Mouse (Mus musculus): Measurements from ENCODE around the gene Tenm2. TPM values are rescaled to one million over a fixed set of nuclear protein-coding genes. Genes with fewer than 3 reads are reported as not detected.
A peak's percentile ranks its signal among the peaks of the same experiment; 100 is the strongest.

Tenm2 gene
- polyA plus RNA-seq, 1 experiment from 2014 or later, result 0.16 TPM

- Histone ChIP-seq H3K4me2 (replicated peaks; ENCODE audit: low read depth, low read length) (no peak overlapping the region), H3K4me3 (ENCODE audit: low read depth, low read length) (no peak overlapping the region), H3K36me3 (ENCODE audit: insufficient read depth, low read length) (no peaks in the 10 kb centered on the region), H3K9ac (replicated peaks; ENCODE audit: low read depth) (no peak overlapping the region), H3K4me1 (ENCODE audit: insufficient read depth, low read depth, low read length) (no peaks in the 10 kb centered on the region), H3K27ac (ENCODE audit: low read length) (no peak overlapping the region), H3K27me3 (replicated peaks; ENCODE audit: insufficient read depth, low read length) (no peaks in the 10 kb centered on the region), H3K9me3 (ENCODE audit: low read length) (no peaks in the 10 kb centered on the region)
- DNase-seq (ENCODE audit: low spot score) (no peak), ATAC-seq (no peak)
- TF ChIP-seq EP300 (IDR thresholded peaks at IDR 0.05) (no peak), CTCF (IDR thresholded peaks at IDR 0.05) (no peak)
- 85% methylated on average over 1 of the region's 1 CpGs for WGBS
These were observed 882.5 kb downstream of the Tenm2 start for GRCm38 (mm10) chr11:36353252-36353651.

GRCm38 (mm10) chr11:36351752-36352151 lies 884.0 kb downstream of the Tenm2 start:
- 45% methylated on average over 6 of the region's 6 CpGs for WGBS

GRCm38 (mm10) chr11:36351341-36351740 lies 884.4 kb downstream of the Tenm2 start:
- no peaks in the 10 kb centered on the region for H3K9me3 ChIP-seq (ENCODE audit: low read length)
- H3K36me3 ChIP-seq (ENCODE audit: insufficient read depth, low read length), result no peaks in the 10 kb centered on the region
- ATAC-seq, result no peak
- H3K4me1 ChIP-seq (ENCODE audit: insufficient read depth, low read depth, low read length), result no peaks in the 10 kb centered on the region
- H3K4me3 ChIP-seq (ENCODE audit: low read depth, low read length), result no peak overlapping the region
- no peak overlapping the region for H3K9ac ChIP-seq (replicated peaks; ENCODE audit: low read depth)
- no peaks in the 10 kb centered on the region for H3K27me3 ChIP-seq (replicated peaks; ENCODE audit: insufficient read depth, low read length)
- no peak overlapping the region for H3K4me2 ChIP-seq (replicated peaks; ENCODE audit: low read depth, low read length)
- H3K27ac ChIP-seq (ENCODE audit: low read length), result no peak overlapping the region
- DNase-seq (ENCODE audit: low spot score), result no peak
- 66% methylated on average over 6 of the region's 6 CpGs for WGBS
- TF ChIP-seq EP300 (IDR thresholded peaks at IDR 0.05), result no peak
- no peak for TF ChIP-seq CTCF (IDR thresholded peaks at IDR 0.05)

More at GRCm38 (mm10) chr11:36351752-36352151, 884.0 kb downstream of the Tenm2 start:
- no peak overlapping the region for H3K4me3 ChIP-seq (ENCODE audit: low read depth, low read length)
- H3K27me3 ChIP-seq (replicated peaks; ENCODE audit: insufficient read depth, low read length), result no peaks in the 10 kb centered on the region
- no peaks in the 10 kb centered on the region for H3K9me3 ChIP-seq (ENCODE audit: low read length)
- H3K36me3 ChIP-seq (ENCODE audit: insufficient read depth, low read length), result no peaks in the 10 kb centered on the region
- TF ChIP-seq EP300 (IDR thresholded peaks at IDR 0.05), result no peak
- H3K9ac ChIP-seq (replicated peaks; ENCODE audit: low read depth), result no peak overlapping the region
- DNase-seq (ENCODE audit: low spot score) (no peak), ATAC-seq (no peak)
- no peak overlapping the region for H3K27ac ChIP-seq (ENCODE audit: low read length)
- H3K4me1 ChIP-seq (ENCODE audit: insufficient read depth, low read depth, low read length), result no peaks in the 10 kb centered on the region
- H3K4me2 ChIP-seq (replicated peaks; ENCODE audit: low read depth, low read length), result no peak overlapping the region

GRCm38 (mm10) chr11:36350264-36350663 lies 885.5 kb downstream of the Tenm2 start:
- H3K27ac ChIP-seq (ENCODE audit: low read length), result no peak overlapping the region
- TF ChIP-seq CTCF (IDR thresholded peaks at IDR 0.05), result no peak
- no peak for TF ChIP-seq EP300 (IDR thresholded peaks at IDR 0.05)
- no peaks in the 10 kb centered on the region for H3K36me3 ChIP-seq (ENCODE audit: insufficient read depth, low read length)
- H3K9ac ChIP-seq (replicated peaks; ENCODE audit: low read depth), result no peak overlapping the region
- no peak overlapping the region for H3K4me3 ChIP-seq (ENCODE audit: low read depth, low read length)
- WGBS, result 94% methylated on average over 1 of the region's 1 CpGs
- DNase-seq (ENCODE audit: low spot score) (no peak), ATAC-seq (no peak)
- H3K4me1 ChIP-seq (ENCODE audit: insufficient read depth, low read depth, low read length), result no peaks in the 10 kb centered on the region
- H3K9me3 ChIP-seq (ENCODE audit: low read length), result no peaks in the 10 kb centered on the region
- H3K27me3 ChIP-seq (replicated peaks; ENCODE audit: insufficient read depth, low read length), result no peaks in the 10 kb centered on the region
- H3K4me2 ChIP-seq (replicated peaks; ENCODE audit: low read depth, low read length), result no peak overlapping the region

GRCm38 (mm10) chr11:36349856-36350255 lies 885.9 kb downstream of the Tenm2 start:
- Histone ChIP-seq H3K4me3 (ENCODE audit: low read depth, low read length) (no peak overlapping the region), H3K9ac (replicated peaks; ENCODE audit: low read depth) (no peak overlapping the region), H3K9me3 (ENCODE audit: low read length) (no peaks in the 10 kb centered on the region), H3K4me2 (replicated peaks; ENCODE audit: low read depth, low read length) (no peak overlapping the region), H3K27ac (ENCODE audit: low read length) (no peak overlapping the region), H3K36me3 (ENCODE audit: insufficient read depth, low read length) (no peaks in the 10 kb centered on the region), H3K27me3 (replicated peaks; ENCODE audit: insufficient read depth, low read length) (no peaks in the 10 kb centered on the region), H3K4me1 (ENCODE audit: insufficient read depth, low read depth, low read length) (no peaks in the 10 kb centered on the region)
- TF ChIP-seq EP300 (IDR thresholded peaks at IDR 0.05) (no peak), CTCF (IDR thresholded peaks at IDR 0.05) (no peak)
- ATAC-seq (no peak), DNase-seq (ENCODE audit: low spot score) (no peak)
- 50% methylated on average over 2 of the region's 2 CpGs for WGBS

GRCm38 (mm10) chr11:36341799-36342198 lies 894.0 kb downstream of the Tenm2 start:
- Histone ChIP-seq H3K9me3 (ENCODE audit: low read length) (no peaks in the 10 kb centered on the region), H3K4me3 (ENCODE audit: low read depth, low read length) (no peak overlapping the region), H3K36me3 (ENCODE audit: insufficient read depth, low read length) (no peaks in the 10 kb centered on the region), H3K4me2 (replicated peaks; ENCODE audit: low read depth, low read length) (no peak overlapping the region), H3K9ac (replicated peaks; ENCODE audit: low read depth) (no peak overlapping the region), H3K4me1 (ENCODE audit: insufficient read depth, low read depth, low read length) (no peaks in the 10 kb centered on the region), H3K27me3 (replicated peaks; ENCODE audit: insufficient read depth, low read length) (no peaks in the 10 kb centered on the region), H3K27ac (ENCODE audit: low read length) (no peak overlapping the region)
- no peak for TF ChIP-seq CTCF (IDR thresholded peaks at IDR 0.05)
- no peak for TF ChIP-seq EP300 (IDR thresholded peaks at IDR 0.05)
- WGBS, result 78% methylated on average over 3 of the region's 3 CpGs
- no peak for DNase-seq (ENCODE audit: low spot score)
- ATAC-seq, result no peak

- DNase-seq (ENCODE audit: low spot score) (peak; percentile 8), ATAC-seq (no peak)
- TF ChIP-seq EP300 (IDR thresholded peaks at IDR 0.05), result no peak
- 35% methylated on average over 4 of the region's 4 CpGs for whole genome bisulfite sequencing
- H3K27ac ChIP-seq (ENCODE audit: low read length), result no peak overlapping the region
- no peaks in the 10 kb centered on the region for H3K4me1 ChIP-seq (ENCODE audit: insufficient read depth, low read depth, low read length)
- H3K36me3 ChIP-seq (ENCODE audit: insufficient read depth, low read length), result no peaks in the 10 kb centered on the region
- no peak overlapping the region for H3K4me2 ChIP-seq (replicated peaks; ENCODE audit: low read depth, low read length)
- no peak overlapping the region for H3K9ac ChIP-seq (replicated peaks; ENCODE audit: low read depth)
- no peaks in the 10 kb centered on the region for H3K9me3 ChIP-seq (ENCODE audit: low read length)
- H3K4me3 ChIP-seq (ENCODE audit: low read depth, low read length), result no peak overlapping the region
- H3K27me3 ChIP-seq (replicated peaks; ENCODE audit: insufficient read depth, low read length), result no peaks in the 10 kb centered on the region
These were observed 897.3 kb downstream of the Tenm2 start for GRCm38 (mm10) chr11:36338424-36338823.

All from lung, postnatal 0 days (tissue).